Mouse (Mus musculus) CH12.LX (cell line): ENCODE data around the gene Rpl7l1. TPM values are rescaled to one million over a fixed set of nuclear protein-coding genes. Genes with fewer than 3 reads are reported as not detected.

Source experiments
- DNase-seq: peaks from one replicate; pipeline ENCODE4 v3.0.0-alpha.2; 2013; ENCODE audit errors: extremely low read depth
- H3K27ac ChIP-seq: 2 replicates; pipeline ENCODE4 v1.5.1; 2012; ENCODE audit warnings: low read depth, mild to moderate bottlenecking, control low read depth, moderate library complexity; ENCODE audit not compliant: insufficient read depth
- H3K27me3 ChIP-seq: replicated peaks from 2 replicates; pipeline ENCODE3; 2012; ENCODE audit warnings: inconsistent platforms
- H3K36me3 ChIP-seq, 2 experiments: replicated peaks in 1 of 2; 2 replicates each; pipeline versions ENCODE3 to v1.6.1; 2012; ENCODE audit warnings: inconsistent platforms in 1 of 2, low read length in 1 of 2, mild to moderate bottlenecking in 1 of 2, mixed read lengths in 1 of 2, moderate library complexity in 1 of 2; ENCODE audit not compliant: control insufficient read depth in 1 of 2, insufficient read depth in 1 of 2
- H3K4me1 ChIP-seq, 2 experiments: 2 replicates each; pipeline ENCODE4 v1.6.1; 2012; ENCODE audit warnings: inconsistent platforms in 1 of 2, moderate library complexity in 1 of 2; ENCODE audit not compliant: insufficient read depth in 2 of 2, control insufficient read depth in 1 of 2
- H3K4me2 ChIP-seq: 2 replicates; pipeline ENCODE4 v1.6.1; 2012; ENCODE audit warnings: low read depth, mild to moderate bottlenecking, control low read depth; ENCODE audit not compliant: poor library complexity, insufficient read depth, severe bottlenecking
- H3K4me3 ChIP-seq, 3 experiments: fragments of 150-350 bp in 1 of 3; sonication (generic) in 1 of 3; replicated peaks in 1 of 3; 2 replicates each; pipeline versions ENCODE3 to v1.5.1; 2011 to 2012; ENCODE audit warnings: low read depth in 2 of 3, low read length in 2 of 3, mild to moderate bottlenecking in 2 of 3, moderate library complexity in 2 of 3, control low read depth in 1 of 3, improper control_type of control experiment in 1 of 3, inconsistent platforms in 1 of 3, mixed read lengths in 1 of 3; ENCODE audit not compliant: poor library complexity in 1 of 3
- H3K79me2 ChIP-seq: replicated peaks from 2 replicates; pipeline ENCODE4 v1.6.1; 2012; ENCODE audit warnings: mild to moderate bottlenecking, moderate library complexity; ENCODE audit not compliant: control insufficient read depth, poor library complexity, insufficient read depth, severe bottlenecking; ENCODE audit errors: extremely low read depth
- H3K9ac ChIP-seq: 2 replicates; pipeline ENCODE4 v1.6.1; 2012; ENCODE audit warnings: low read depth, mild to moderate bottlenecking, control low read depth, moderate library complexity; ENCODE audit not compliant: insufficient read depth
- H3K9me3 ChIP-seq: replicated peaks from 2 replicates; pipeline ENCODE3; 2012; ENCODE audit warnings: low read length, inconsistent platforms, mixed read lengths
- CHD2 ChIP-seq: IDR thresholded peaks from 2 replicates; pipeline ENCODE4 v1.6.1; 2011; ENCODE audit warnings: low read length, improper control_type of control experiment
- E2F4 ChIP-seq: IDR thresholded peaks from 2 replicates; pipeline ENCODE4 v1.6.1; 2011; ENCODE audit warnings: low read depth, low read length, improper control_type of control experiment; ENCODE audit not compliant: insufficient replicate concordance
- ELF1 ChIP-seq: IDR thresholded peaks from 2 replicates; pipeline ENCODE4 v1.6.1; 2014; ENCODE audit warnings: low read depth, mild to moderate bottlenecking, inconsistent platforms, low read length, improper control_type of control experiment
- ETS1 ChIP-seq: conservative IDR thresholded peaks from 2 replicates; pipeline ENCODE4 v1.6.1; 2012; ENCODE audit warnings: low read depth, mild to moderate bottlenecking, inconsistent platforms, low read length, improper control_type of control experiment, moderate library complexity
- GABPA ChIP-seq: IDR thresholded peaks from 2 replicates; pipeline ENCODE4 v1.6.1; 2012; ENCODE audit warnings: low read depth, low read length, improper control_type of control experiment, inconsistent platforms; ENCODE audit not compliant: insufficient replicate concordance
- HCFC1 ChIP-seq: IDR thresholded peaks from 2 replicates; pipeline ENCODE4 v1.6.1; 2012; ENCODE audit warnings: low read depth, mild to moderate bottlenecking, inconsistent platforms, low read length, improper control_type of control experiment
- IRF4 ChIP-seq: IDR thresholded peaks from 2 replicates; pipeline ENCODE4 v1.6.1; 2014; ENCODE audit warnings: low read depth, mild to moderate bottlenecking, inconsistent platforms, low read length, improper control_type of control experiment
- JUN ChIP-seq: IDR thresholded peaks from 2 replicates; pipeline ENCODE4 v1.6.1; 2011; ENCODE audit warnings: low read depth, mild to moderate bottlenecking, low read length, improper control_type of control experiment, moderate library complexity; ENCODE audit not compliant: insufficient read depth
- JUND ChIP-seq: conservative IDR thresholded peaks from 2 replicates; pipeline ENCODE4 v1.6.1; 2011; ENCODE audit warnings: low read depth, low read length, improper control_type of control experiment
- KAT2A ChIP-seq: IDR thresholded peaks from 2 replicates; pipeline ENCODE4 v1.6.1; 2012; ENCODE audit warnings: low read length, improper control_type of control experiment, inconsistent platforms; ENCODE audit not compliant: insufficient replicate concordance
- MAZ ChIP-seq: IDR thresholded peaks from 2 replicates; pipeline ENCODE4 v1.6.1; 2012; ENCODE audit warnings: low read depth, mild to moderate bottlenecking, inconsistent platforms, low read length, improper control_type of control experiment, moderate library complexity
- MEF2A ChIP-seq: IDR thresholded peaks from 2 replicates; pipeline ENCODE4 v1.6.1; 2014; ENCODE audit warnings: low read depth, mild to moderate bottlenecking, inconsistent platforms, low read length, improper control_type of control experiment, borderline replicate concordance
- MXI1 ChIP-seq: IDR thresholded peaks from 2 replicates; pipeline ENCODE4 v1.6.1; 2011; ENCODE audit warnings: mild to moderate bottlenecking, low read depth, low read length, improper control_type of control experiment
- MYC ChIP-seq: IDR thresholded peaks from 2 replicates; pipeline ENCODE4 v1.6.1; 2011; ENCODE audit warnings: low read depth, mild to moderate bottlenecking, improper control_type of control experiment, low read length
- NELFE ChIP-seq: IDR thresholded peaks from 2 replicates; pipeline ENCODE4 v1.6.1; 2011; ENCODE audit warnings: low read depth, low read length, improper control_type of control experiment
- PAX5 ChIP-seq: IDR thresholded peaks from 2 replicates; pipeline ENCODE4 v1.6.1; 2012; ENCODE audit warnings: low read length, inconsistent platforms, mixed read lengths
- POLR2A ChIP-seq: IDR thresholded peaks from 2 replicates; pipeline ENCODE4 v1.6.1; 2011; ENCODE audit warnings: low read depth, mild to moderate bottlenecking, improper control_type of control experiment, low read length
- POLR2AphosphoS2 ChIP-seq: IDR thresholded peaks from 2 replicates; pipeline ENCODE4 v1.6.1; 2011; ENCODE audit warnings: low read depth, low read length, improper control_type of control experiment
- RCOR1 ChIP-seq: conservative IDR thresholded peaks from 2 replicates; pipeline ENCODE4 v1.6.1; 2012; ENCODE audit warnings: low read depth, mild to moderate bottlenecking, inconsistent platforms, low read length, improper control_type of control experiment
- USF1 ChIP-seq: IDR thresholded peaks from 2 replicates; pipeline ENCODE4 v1.6.1; 2014; ENCODE audit warnings: low read depth, mild to moderate bottlenecking, inconsistent platforms, low read length, improper control_type of control experiment
- USF2 ChIP-seq: conservative IDR thresholded peaks from 2 replicates; pipeline ENCODE4 v1.6.1; 2011; ENCODE audit warnings: low read depth, low read length, improper control_type of control experiment
- ZC3H11A ChIP-seq: IDR thresholded peaks from 2 replicates; pipeline ENCODE4 v1.6.1; 2012; ENCODE audit warnings: low read depth, mild to moderate bottlenecking, inconsistent platforms, low read length, improper control_type of control experiment
- ZNF384 ChIP-seq: IDR thresholded peaks from 2 replicates; pipeline ENCODE4 v1.6.1; 2012; ENCODE audit warnings: low read depth, low read length, improper control_type of control experiment, inconsistent platforms
- dilution Hi-C: fragments of 300-500 bp; cut with MboI; formaldehyde crosslinking; loops from 2 replicates; pipeline ENCODE4 v1.14.3; 2020; ENCODE audit warnings: low sequenced_read_pairs; ENCODE audit not compliant: extremely low pct_unique_long_range_greater_than_20kb, extremely low pct_ligation_motif_present
- in situ Hi-C: fragments of 300-500 bp; cut with MboI; formaldehyde crosslinking; loops from 3 replicates; pipeline ENCODE4 v1.14.3; 2019; ENCODE audit warnings: low sequenced_read_pairs, low pct_ligation_motif_present, low pct_unique_long_range_greater_than_20kb, mixed read lengths
- polyA plus RNA-seq: library from polyadenylated mRNA; unstranded; fragments of >175 nt; gene quantifications from 2 replicates; pipeline ENCODE4 v1.2.1, GENCODE M21; 2012; ENCODE audit warnings: low read depth; ENCODE audit not compliant: insufficient read length
- total RNA-seq, 2 experiments: library from RNA; depleted of rRNA; stranded (reverse); fragments of 300-350 nt in 1 of 2; fragments of >200 nt in 1 of 2; gene quantifications; 2 replicates each; pipeline ENCODE4 v1.2.3; 2012 to 2014

Gene Rpl7l1
- total and polyA plus RNA-seq, 3 experiments, result 160 to 296 (median 261) TPM

DNA sequence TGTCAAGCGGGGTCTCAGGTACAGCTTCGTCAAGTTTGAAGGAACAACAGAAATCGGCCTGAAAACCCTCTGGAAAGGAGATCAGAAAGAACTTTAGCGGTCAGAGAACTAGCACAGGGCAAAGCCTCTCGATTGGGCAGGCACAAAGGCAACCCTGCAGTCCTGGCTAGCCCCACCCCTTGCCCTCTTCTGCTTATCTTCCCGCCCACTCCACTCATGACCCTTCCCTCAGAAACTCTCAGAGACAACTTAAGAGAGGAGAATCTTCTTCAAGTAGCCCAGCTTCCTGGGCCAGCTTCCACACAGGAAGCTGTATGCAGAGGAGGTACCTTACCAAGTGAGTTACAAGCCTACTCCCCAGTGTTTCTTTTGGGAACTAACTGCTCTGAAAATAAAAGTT lies 19.3 kb upstream of the Rpl7l1 start:
- in situ Hi-C loops, result no loop called here

DNA sequence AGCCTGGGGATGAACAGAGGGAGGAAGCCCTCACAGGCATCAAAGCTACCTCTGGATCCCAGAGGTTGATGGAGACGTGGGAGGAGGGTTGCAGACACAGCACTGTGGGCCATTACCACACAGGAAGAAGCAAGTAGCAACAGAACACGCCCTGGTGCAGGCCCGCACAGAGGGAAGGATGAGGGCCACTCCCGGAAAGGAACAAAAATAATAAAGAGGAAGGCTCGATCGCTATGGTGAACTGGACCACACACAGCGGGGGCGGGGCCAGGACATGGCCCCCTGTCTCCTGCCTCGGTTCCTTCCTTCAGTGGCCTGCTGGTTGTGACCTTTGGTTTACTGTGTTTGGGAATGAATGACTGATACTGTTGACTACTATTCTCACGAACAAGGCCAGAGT lies 17.2 kb upstream of the Rpl7l1 start:
- Histone ChIP-seq H3K4me2 (no peak overlapping the region), H3K27ac (no peak overlapping the region)
- in situ Hi-C loops, result no loop called here
- TF ChIP-seq MYC (no peak), E2F4 (no peak), JUND (no peak), GABPA (no peak), CHD2 (no peak), PAX5 (no peak), MAZ (no peak), HCFC1 (no peak), ZC3H11A (no peak), ETS1 (no peak), MEF2A (no peak), USF2 (no peak), IRF4 (no peak), ZNF384 (no peak), MXI1 (no peak), ELF1 (no peak), POLR2A (no peak)
- TF ChIP-seq, all 38 proteins: peak for 0
- H3K36me3 ChIP-seq, result peaks cover 23 to 65% of the 10 kb centered on the region in 2 experiments
- no peak overlapping the region for H3K4me3 ChIP-seq
- DNase-seq, result no peak
- no peaks in the 10 kb centered on the region for H3K27me3 ChIP-seq
- dilution Hi-C loops, result no loop called here
- H3K4me1 ChIP-seq, result peaks cover 0 to 18% of the 10 kb centered on the region in 2 experiments; a peak in 2 of 4 replicates
- H3K9me3 ChIP-seq, result no peaks in the 10 kb centered on the region
- H3K9ac ChIP-seq, result no peak overlapping the region
- H3K79me2 ChIP-seq, result no peaks in the 10 kb centered on the region

More for the DNA sequence above, 19.3 kb upstream of the Rpl7l1 start:
- dilution Hi-C loops, result no loop called here
- TF ChIP-seq CHD2 (no peak), JUN (no peak), RCOR1 (no peak), MEF2A (no peak), MXI1 (no peak), POLR2AphosphoS2 (no peak), KAT2A (no peak), POLR2A (no peak), NELFE (no peak), ZNF384 (no peak), PAX5 (no peak), ELF1 (no peak), USF1 (no peak), GABPA (no peak)
- Histone ChIP-seq H3K27ac (no peak overlapping the region), H3K79me2 (no peaks in the 10 kb centered on the region), H3K4me1 (peaks cover 0 to 16% of the 10 kb centered on the region in 2 experiments; a peak in 2 of 4 replicates), H3K27me3 (no peaks in the 10 kb centered on the region), H3K4me3 (no peak overlapping the region), H3K9ac (no peak overlapping the region), H3K4me2 (no peak overlapping the region), H3K9me3 (no peaks in the 10 kb centered on the region), H3K36me3 (peaks cover 39 to 78% of the 10 kb centered on the region in 2 experiments)
- no peak for DNase-seq
